Mouse (Mus musculus) T-cell, adult 2 months (primary cell): ENCODE data around the gene Adrm1.
"Not testable (repeated sequence)": the region's sequence is repeated elsewhere in the genome, so short reads cannot be mapped to it uniquely, and the experiment has no call there.

ENCODE experiments used
- DNase-seq: peaks from one replicate; pipeline ENCODE4 v3.0.0; 2022; ENCODE audit warnings: low spot score

Gene Adrm1

GRCm38 (mm10) chr2:180170806-180171521, at the start of gene Adrm1:
TSS of gene Adrm1 (plus strand) at chr2:180171485.
- DNase-seq = peak; percentile 98

- DNase-seq = no peak
These were observed 47.1 kb upstream of the Adrm1 start for GRCm38 (mm10) chr2:180124192-180124591.

- DNase-seq = no peak
These were observed 45.1 kb upstream of the Adrm1 start for GRCm38 (mm10) chr2:180126195-180126594.

- DNase-seq = no peak
These were observed 43.6 kb upstream of the Adrm1 start for GRCm38 (mm10) chr2:180127675-180128074.

GRCm38 (mm10) chr2:180133231-180133630, 38.1 kb upstream of the Adrm1 start:
- no peak for DNase-seq

GRCm38 (mm10) chr2:180133911-180134310, 37.4 kb upstream of the Adrm1 start:
- DNase-seq = no peak

- DNase-seq = no peak
These were observed 35.9 kb upstream of the Adrm1 start for GRCm38 (mm10) chr2:180135414-180135813.

- no peak for DNase-seq
These were observed 25.2 kb upstream of the Adrm1 start for GRCm38 (mm10) chr2:180146091-180146490.

- DNase-seq = no peak
These were observed 23.9 kb upstream of the Adrm1 start for GRCm38 (mm10) chr2:180147379-180147778.

- DNase-seq = no peak
These were observed 22.7 kb upstream of the Adrm1 start for GRCm38 (mm10) chr2:180148551-180148950.

GRCm38 (mm10) chr2:180154796-180155195, 16.5 kb upstream of the Adrm1 start:
- no peak for DNase-seq

GRCm38 (mm10) chr2:180158627-180159026, 12.7 kb upstream of the Adrm1 start:
- DNase-seq = no peak

- DNase-seq = no peak
These were observed 5.4 kb upstream of the Adrm1 start for GRCm38 (mm10) chr2:180165855-180166254.

GRCm38 (mm10) chr2:180166869-180167268, 4.4 kb upstream of the Adrm1 start:
- DNase-seq = no peak

GRCm38 (mm10) chr2:180170151-180170805, 1.0 kb upstream of the Adrm1 start:
- no peak for DNase-seq

- no peak for DNase-seq
These were observed 311 bp downstream of the Adrm1 start for GRCm38 (mm10) chr2:180171522-180172070.

GRCm38 (mm10) chr2:180172152-180172551, 867 bp downstream of the Adrm1 start:
- no peak for DNase-seq

- no peak for DNase-seq
These were observed 1.9 kb downstream of the Adrm1 start for GRCm38 (mm10) chr2:180173163-180173562.

- DNase-seq = not testable (repeated sequence)
These were observed 2.4 kb downstream of the Adrm1 start for GRCm38 (mm10) chr2:180173711-180174110.

- no peak for DNase-seq
These were observed 2.8 kb downstream of the Adrm1 start for GRCm38 (mm10) chr2:180174121-180174520.

GRCm38 (mm10) chr2:180175725-180176124, 4.4 kb downstream of the Adrm1 start:
- no peak for DNase-seq

- no peak for DNase-seq
These were observed 10.3 kb downstream of the Adrm1 start for GRCm38 (mm10) chr2:180181542-180181941.

- DNase-seq = no peak
These were observed 12.9 kb downstream of the Adrm1 start for GRCm38 (mm10) chr2:180184011-180184751.
